Mouse (Mus musculus) spleen, adult 2 months (tissue): ENCODE data around the gene Gmeb2. TPM values are rescaled to one million over a fixed set of nuclear protein-coding genes. Genes with fewer than 3 reads are reported as not detected.

Experiments
- DNase-seq, 2 experiments: peaks; one replicate each; pipeline versions ENCODE4 v3.0.0 to v3.0.0-alpha.2; 2012 to 2021; ENCODE audit warnings: low spot score in 2 of 2, low read depth in 1 of 2
- H3K27ac ChIP-seq: fragments of 200-500 bp; 2 replicates; pipeline ENCODE4 v1.5.1; 2012; ENCODE audit warnings: low read length, inconsistent platforms; ENCODE audit not compliant: insufficient read depth
- H3K27me3 ChIP-seq: fragments of 200-500 bp; 2 replicates; pipeline ENCODE4 v1.6.1; 2012; ENCODE audit warnings: mild to moderate bottlenecking, moderate library complexity, low read length, inconsistent platforms; ENCODE audit not compliant: control insufficient read depth, insufficient read depth
- H3K36me3 ChIP-seq: fragments of 200-500 bp; 2 replicates; pipeline ENCODE4 v1.6.1; 2012; ENCODE audit warnings: mild to moderate bottlenecking, low read length, inconsistent platforms; ENCODE audit not compliant: control insufficient read depth, insufficient read depth
- H3K4me1 ChIP-seq: fragments of 200-500 bp; 2 replicates; pipeline ENCODE4 v1.6.1; 2011; ENCODE audit warnings: inconsistent platforms; ENCODE audit not compliant: control insufficient read depth, insufficient read depth, insufficient read length
- H3K4me3 ChIP-seq: fragments of 200-500 bp; 2 replicates; pipeline ENCODE4 v1.5.1; 2011; ENCODE audit warnings: mild to moderate bottlenecking, inconsistent platforms; ENCODE audit not compliant: insufficient read depth, insufficient read length; ENCODE audit errors: extremely low read depth
- CTCF ChIP-seq: fragments of 200-500 bp; IDR thresholded peaks from 2 replicates; pipeline ENCODE4 v1.5.1; 2011; ENCODE audit warnings: mild to moderate bottlenecking, inconsistent platforms; ENCODE audit not compliant: insufficient read depth, insufficient read length, insufficient replicate concordance; ENCODE audit errors: extremely low read depth
- POLR2A ChIP-seq: fragments of 200-500 bp; IDR thresholded peaks from 2 replicates; pipeline ENCODE4 v1.6.1; 2011; ENCODE audit warnings: low read depth, low read length, inconsistent platforms
- WGBS: fragments of 180-500 bp; shearing (Covaris S2); methylation state at CpG from one replicate; pipeline ENCODE4 v1.1.7; 2018; 5-methylcytosine and 5-hydroxymethylcytosine counted together
- polyA plus RNA-seq: library from polyadenylated mRNA; depleted of rRNA; stranded (reverse); fragments of >200 nt; gene quantifications from 2 replicates; pipeline ENCODE4 v1.2.3, GENCODE M21; 2012

The Gmeb2 gene
- polyA plus RNA-seq, 1 experiment, result 22.8 TPM

DNA sequence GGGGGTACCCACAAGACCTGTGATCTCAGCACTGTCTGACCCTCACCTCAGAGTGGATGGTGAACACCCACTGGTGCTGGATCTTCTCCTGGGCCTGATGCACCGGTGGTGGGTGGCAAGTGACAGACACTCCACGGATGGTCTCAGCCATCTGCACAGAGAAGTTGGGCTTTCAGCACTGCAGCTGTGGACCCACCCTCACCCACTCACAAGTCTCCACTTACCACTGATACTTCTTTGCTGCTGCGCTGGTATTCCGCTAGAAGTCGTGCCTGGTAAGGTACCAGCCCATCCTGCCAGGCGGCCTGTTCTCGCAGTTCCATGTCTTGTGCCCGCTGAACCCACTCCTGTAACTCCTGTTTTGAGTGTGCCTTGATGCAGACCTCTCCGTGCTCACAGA lies 48.6 kb downstream of the Gmeb2 start:
- 84% methylated on average over 9 of the region's 9 CpGs for WGBS
- Histone ChIP-seq H3K27ac (peak overlapping the region; percentile 72), H3K4me3 (peak overlapping the region; percentile 36; the same call in 1 of the 2 replicates), H3K36me3 (peaks cover 45% of the 10 kb centered on the region), H3K27me3 (no peaks in the 10 kb centered on the region), H3K4me1 (peaks cover 36% of the 10 kb centered on the region)
- TF ChIP-seq CTCF (no peak), POLR2A (no peak)
- DNase-seq, result peak in 1 of 2 experiments; percentile 16

GRCm38 (mm10) chr2:181238861-181239260 lies 49.0 kb downstream of the Gmeb2 start:
- Histone ChIP-seq H3K27ac (peak overlapping the region; percentile 72), H3K36me3 (peaks cover 48% of the 10 kb centered on the region), H3K4me3 (peak overlapping the region; percentile 36; the same call in 1 of the 2 replicates), H3K4me1 (peaks cover 32% of the 10 kb centered on the region), H3K27me3 (no peaks in the 10 kb centered on the region)
- peak in 1 of 2 experiments; percentile 52 for DNase-seq
- TF ChIP-seq POLR2A (peak; percentile 20; the same call in 1 of the 2 replicates), CTCF (no peak)
- WGBS, result 30% methylated on average over 2 of the region's 2 CpGs

DNA sequence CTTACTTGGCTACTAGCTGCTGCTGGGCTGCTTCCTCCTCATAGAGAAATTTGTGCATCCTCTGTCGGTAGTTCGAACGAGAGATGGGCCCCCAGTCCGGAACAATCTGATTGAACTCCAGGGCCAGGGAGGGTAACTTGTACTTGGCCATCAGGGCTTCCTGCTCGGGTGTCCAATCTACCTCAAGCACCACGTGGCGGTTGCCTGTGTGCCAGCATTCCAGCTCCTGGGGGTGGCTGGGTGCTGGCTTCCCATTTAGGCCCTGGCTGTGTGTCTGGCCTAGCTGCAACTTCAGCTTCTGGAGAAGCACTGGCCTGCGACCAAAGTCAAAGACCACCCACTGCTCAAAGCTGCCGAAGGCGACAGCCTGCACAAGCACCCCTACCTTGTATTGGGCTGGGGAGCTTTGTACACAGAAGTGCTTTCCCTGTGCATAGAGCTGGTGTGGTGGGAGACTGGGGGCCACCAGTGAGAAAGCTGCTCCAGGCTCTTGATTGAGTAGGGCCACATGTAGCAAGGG lies 49.7 kb downstream of the Gmeb2 start:
- peak overlapping the region; percentile 54 for H3K27ac ChIP-seq
- H3K4me1 ChIP-seq, result peaks cover 30% of the 10 kb centered on the region
- WGBS, result 89% methylated on average over 10 of the region's 10 CpGs
- H3K27me3 ChIP-seq, result no peaks in the 10 kb centered on the region
- H3K36me3 ChIP-seq, result peaks cover 55% of the 10 kb centered on the region
- DNase-seq, result no peak
- H3K4me3 ChIP-seq, result no peak overlapping the region
- no peak for TF ChIP-seq CTCF
- TF ChIP-seq POLR2A, result no peak

DNA sequence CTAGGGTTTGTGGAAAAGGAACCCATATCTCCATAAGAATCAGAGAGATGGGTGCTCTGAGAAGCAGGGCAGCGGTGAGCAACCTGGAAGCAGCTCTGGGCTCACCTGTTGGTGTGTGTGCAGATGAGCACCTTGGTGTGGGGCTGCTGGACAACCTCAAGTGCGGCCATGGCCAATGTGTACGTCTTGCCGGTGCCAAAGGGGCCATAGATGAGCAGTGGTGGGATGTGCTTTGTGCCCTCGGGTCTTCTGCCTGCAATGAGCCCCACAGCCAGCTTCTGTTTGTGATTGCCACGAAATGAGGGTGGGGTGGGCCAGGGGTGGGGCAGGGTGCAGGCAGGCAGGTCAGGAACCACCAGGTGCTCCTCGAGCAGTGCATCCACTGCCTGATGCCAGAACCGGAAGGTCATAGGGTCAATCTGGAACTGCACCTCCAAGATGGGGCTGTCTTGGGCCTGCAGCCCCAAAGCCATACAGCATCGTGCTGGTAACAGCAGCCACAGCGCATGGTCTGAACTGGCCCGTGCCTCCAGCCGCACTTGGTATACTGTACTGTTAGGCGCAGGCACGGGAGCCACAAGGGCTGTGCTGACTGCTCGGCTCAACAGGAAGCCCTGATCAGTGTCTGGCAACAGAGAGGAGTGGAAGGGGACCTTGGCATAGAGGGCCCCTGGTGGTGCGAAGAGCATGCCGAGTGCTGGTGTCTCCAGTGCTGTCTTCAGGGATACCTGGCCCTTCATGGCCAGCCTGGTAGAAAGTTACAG lies 50.4 kb downstream of the Gmeb2 start:
- Histone ChIP-seq H3K27me3 (no peaks in the 10 kb centered on the region), H3K4me3 (no peak overlapping the region), H3K36me3 (peaks cover 62% of the 10 kb centered on the region), H3K27ac (no peak overlapping the region), H3K4me1 (peaks cover 30% of the 10 kb centered on the region)
- no peak for TF ChIP-seq CTCF
- no peak for TF ChIP-seq POLR2A
- WGBS, result 93% methylated on average over 17 of the region's 17 CpGs
- DNase-seq, result no peak

DNA sequence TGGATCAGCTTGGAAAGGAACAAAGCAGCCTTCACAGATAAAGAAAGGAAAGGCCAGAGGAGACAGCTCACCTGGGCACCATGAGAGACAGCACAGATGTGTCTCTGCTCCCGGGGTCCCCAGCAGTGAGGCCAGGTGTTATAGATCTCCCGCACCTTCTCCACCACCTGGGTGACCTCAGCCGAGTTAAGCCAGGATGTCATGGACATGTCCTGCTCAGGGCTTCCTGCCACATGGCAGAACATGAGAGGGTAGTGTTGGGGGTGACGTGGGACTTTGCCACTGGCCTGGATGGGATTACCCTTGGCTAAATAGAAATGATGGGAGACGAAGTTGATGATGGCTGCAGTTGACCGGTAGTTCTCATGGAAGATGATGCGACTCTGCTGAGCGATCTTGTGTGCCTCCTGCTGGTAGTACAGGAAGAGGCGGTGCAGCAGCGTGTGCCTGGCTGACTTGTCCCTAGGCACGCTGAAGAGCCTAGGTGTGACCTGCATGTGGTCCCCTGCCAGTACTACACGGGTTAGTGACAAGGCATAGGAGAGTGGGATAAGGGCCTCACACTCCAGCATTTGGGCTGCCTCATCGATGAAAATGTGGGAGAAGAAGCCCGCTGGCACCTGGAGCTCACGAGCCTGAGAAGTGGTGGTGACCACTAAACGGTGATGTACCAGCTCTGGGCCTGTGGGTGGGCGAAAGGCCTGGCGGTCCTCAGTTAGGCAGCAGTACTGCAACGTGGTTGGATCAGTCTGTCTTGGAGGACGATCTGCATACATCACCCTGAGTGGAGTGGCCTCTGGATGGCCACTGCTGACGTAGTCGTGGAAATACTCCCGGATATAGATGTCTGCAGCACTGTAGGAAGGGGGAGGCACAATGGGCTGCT lies 51.9 kb downstream of the Gmeb2 start:
- WGBS, result 89% methylated on average over 23 of the region's 23 CpGs
- Histone ChIP-seq H3K27me3 (no peaks in the 10 kb centered on the region), H3K27ac (no peak overlapping the region), H3K4me3 (no peak overlapping the region), H3K4me1 (peaks cover 24% of the 10 kb centered on the region), H3K36me3 (peaks cover 75% of the 10 kb centered on the region)
- TF ChIP-seq CTCF, result no peak
- TF ChIP-seq POLR2A, result no peak
- DNase-seq, result peak in 1 of 2 experiments; percentile 9

DNA sequence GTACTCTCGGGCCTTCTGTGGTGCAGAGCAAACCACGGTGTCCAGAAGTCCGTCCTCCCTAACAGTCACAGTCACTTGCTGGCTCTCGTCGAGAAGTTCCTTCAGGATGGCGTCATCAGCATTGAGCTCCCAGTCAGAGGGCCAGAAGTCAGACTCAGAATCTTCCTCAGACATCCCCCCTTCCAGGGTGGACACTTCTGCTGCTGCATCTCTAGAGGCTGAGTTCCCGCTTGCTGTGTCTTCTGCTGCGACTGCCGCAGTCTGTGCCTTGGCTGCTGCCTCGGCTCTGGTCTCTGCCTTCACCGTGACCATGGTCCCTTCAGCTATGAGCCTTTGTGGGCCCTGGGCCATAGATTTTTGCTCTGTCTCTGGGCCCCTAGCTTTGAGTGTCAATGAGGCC lies 53.2 kb downstream of the Gmeb2 start:
- WGBS, result 96% methylated on average over 11 of the region's 11 CpGs
- no peak for DNase-seq
- TF ChIP-seq POLR2A (no peak), CTCF (no peak)
- peaks cover 75% of the 10 kb centered on the region for H3K36me3 ChIP-seq
- H3K27me3 ChIP-seq, result no peaks in the 10 kb centered on the region
- peaks cover 11% of the 10 kb centered on the region; the same call in 1 of the 2 replicates for H3K4me1 ChIP-seq
- H3K4me3 ChIP-seq, result no peak overlapping the region
- no peak overlapping the region for H3K27ac ChIP-seq
